Mouse (Mus musculus): ENCODE measurements around the gene Rnf34.

Gene Rnf34

GRCm38 (mm10) chr5:122900558-122901171 lies 50.8 kb downstream of the Rnf34 start:
- no peak for DNase-seq (ENCODE audit: low read depth)

DNA sequence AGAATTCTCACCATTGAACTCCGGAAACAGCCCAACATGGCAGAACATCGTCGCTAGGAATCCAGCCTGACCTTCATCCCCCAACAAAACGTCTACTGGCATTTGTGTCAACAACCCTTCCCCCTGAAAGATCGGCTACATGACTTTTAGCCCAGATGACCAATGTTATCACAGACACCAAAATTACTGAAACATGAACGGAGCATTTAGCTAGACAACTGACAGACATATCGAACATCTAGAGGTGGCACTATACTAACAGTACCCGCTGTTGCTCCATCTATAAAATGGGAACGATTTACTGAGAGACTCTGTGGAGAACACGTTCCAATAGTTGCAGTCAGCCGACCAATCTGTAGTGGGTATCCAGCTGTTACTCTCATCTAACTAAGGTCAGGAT lies 51.3 kb downstream of the Rnf34 start:
- DNase-seq (ENCODE audit: low read depth) = no peak

GRCm38 (mm10) chr5:122901666-122902065 lies 51.8 kb downstream of the Rnf34 start:
- no peak for DNase-seq (ENCODE audit: low read depth)

DNA sequence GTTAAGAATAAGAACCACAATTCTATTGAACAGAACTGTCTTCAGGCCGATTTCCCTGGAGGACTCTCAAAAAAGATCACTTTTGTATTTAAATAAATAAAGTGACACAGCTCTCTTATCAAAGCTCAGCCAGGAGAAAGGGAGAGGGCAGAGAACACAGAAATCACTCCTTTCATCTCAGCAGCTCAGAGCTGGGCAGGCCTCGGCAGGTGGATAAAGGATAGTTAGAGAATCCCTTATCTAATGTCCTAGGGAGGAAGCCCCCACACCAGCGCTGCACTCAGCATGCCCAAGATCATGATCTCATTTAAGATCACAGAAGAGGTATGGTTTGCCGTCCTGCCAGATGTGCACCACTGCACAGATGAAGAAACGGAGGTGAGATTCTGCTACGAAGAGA lies 52.4 kb downstream of the Rnf34 start:
- DNase-seq (ENCODE audit: low read depth) = no peak

GRCm38 (mm10) chr5:122903165-122903564 lies 53.3 kb downstream of the Rnf34 start:
- DNase-seq (ENCODE audit: low read depth) = no peak

GRCm38 (mm10) chr5:122907182-122907581 lies 57.3 kb downstream of the Rnf34 start:
- DNase-seq (ENCODE audit: low read depth) = no peak

DNA sequence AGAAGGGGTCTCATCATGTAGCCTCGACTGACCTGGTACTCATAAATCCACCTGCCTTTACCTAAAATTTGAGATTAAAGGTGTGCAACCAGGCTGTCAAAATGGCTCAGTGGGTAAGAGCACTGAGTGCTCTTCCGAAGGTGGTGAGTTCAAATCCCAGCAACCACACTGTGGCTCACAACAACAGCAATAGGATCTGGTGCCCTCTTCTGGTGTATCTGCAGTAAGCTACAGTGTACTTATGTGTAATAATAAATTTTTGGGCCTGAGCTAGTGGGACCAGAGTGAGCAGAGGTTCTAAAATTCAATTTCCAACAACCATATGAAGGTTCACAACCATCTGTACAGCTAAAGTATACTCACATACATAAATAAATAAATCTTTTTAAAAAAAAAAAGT lies 58.2 kb downstream of the Rnf34 start:
- DNase-seq (ENCODE audit: low read depth) = no peak

DNA sequence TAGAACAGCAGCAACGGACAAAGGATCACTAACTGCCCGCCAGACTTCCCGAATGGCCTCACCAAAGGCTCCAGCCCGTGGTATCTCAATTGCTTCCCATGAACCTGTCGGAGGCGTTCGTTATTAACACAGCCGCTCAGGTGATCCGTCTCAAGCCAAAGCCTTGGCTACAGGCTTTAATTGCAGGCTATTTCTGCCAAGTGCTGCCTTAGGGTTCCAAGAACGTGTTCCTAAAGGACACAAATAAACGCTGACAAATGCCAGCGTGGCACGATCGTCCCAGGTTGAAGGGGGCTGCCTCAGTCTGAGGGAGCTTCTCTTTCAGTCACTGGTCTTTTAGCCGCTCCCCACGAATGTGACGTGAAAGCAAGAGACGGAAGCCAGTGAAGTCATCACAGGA lies 59.6 kb downstream of the Rnf34 start:
- DNase-seq (ENCODE audit: low read depth) = no peak

DNA sequence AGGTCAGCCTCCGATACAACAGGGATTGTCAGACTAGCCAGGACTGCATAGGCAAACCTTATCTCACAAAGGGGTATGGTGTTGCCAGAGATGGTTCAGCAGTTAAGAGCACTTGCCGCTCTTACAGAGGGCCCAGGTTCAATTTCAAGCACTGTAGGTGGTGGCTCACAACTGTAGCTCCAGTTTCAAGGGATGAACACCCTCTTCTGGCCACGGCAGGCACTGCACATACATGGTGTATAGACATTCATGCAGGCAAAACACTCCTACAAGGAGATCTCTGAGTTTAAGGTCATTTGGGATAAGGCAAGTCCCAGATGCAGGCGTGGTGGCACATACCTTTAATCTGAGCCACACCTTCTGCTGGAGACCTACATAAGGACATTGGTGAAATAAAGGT lies 63.0 kb downstream of the Rnf34 start:
- DNase-seq (ENCODE audit: low read depth) = no peak

- DNase-seq (ENCODE audit: low read depth) = no peak
These were observed 66.3 kb downstream of the Rnf34 start for GRCm38 (mm10) chr5:122916147-122916546.

- no peak for DNase-seq (ENCODE audit: low read depth)
These were observed 68.3 kb downstream of the Rnf34 start for GRCm38 (mm10) chr5:122917982-122918711.

GRCm38 (mm10) chr5:122920557-122920956 lies 70.7 kb downstream of the Rnf34 start:
- no peak for DNase-seq (ENCODE audit: low read depth)
